Mouse (Mus musculus) testis, postnatal 10 days (tissue): ENCODE measurements around the gene Tbl1x.
"Not testable (repeated sequence)": the region's sequence is repeated elsewhere in the genome, so short reads cannot be mapped to it uniquely, and the experiment has no call there.

Experiments
- DNase-seq: peaks from one replicate; pipeline ENCODE4 v3.0.0; 2021; ENCODE audit warnings: low spot score

The Tbl1x gene

GRCm38 (mm10) chrX:77510371-77511300 is at the start of gene Tbl1x:
Gene Tbl1x, plus strand, starts transcription at chrX:77511013.
- DNase-seq = peak; percentile 86

DNA sequence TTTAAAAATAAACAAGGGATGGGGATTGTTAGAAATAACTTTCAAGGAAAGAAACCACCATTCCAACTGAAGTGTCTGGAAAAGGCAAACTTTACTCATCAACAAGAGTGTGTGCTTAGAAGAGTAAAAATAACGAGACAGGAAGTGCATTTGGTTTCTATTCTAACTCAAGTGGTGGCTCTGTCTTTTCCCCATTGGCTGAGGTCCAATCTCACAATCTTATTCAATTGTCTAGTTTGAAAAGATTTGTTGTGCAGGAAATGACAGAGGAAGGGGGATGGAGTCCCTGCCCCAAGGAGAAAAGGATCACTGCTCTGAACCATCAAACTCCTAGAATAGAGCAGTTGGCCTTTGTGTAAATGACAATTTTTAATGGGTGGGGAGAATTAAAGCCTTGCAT is 41.6 kb upstream of the Tbl1x start:
- no peak for DNase-seq

DNA sequence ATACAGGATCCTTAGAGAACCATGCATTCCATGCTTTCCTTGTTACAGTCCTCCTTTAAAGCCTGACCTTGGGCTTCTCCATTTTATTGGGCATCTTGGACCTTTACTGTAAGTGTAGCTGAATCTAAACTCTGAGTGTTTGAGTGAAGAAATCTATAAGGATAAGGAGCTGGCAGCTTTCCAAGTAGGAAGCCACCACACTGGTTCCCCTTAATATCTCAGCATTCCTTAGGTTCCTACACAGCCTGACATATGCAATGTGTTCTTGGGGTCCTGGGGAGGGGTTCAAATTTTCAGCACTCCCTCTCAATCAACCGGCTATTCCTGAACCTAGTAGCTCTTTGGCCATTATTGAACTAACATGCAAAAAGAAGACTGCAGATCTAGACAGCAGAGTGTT is 38.0 kb upstream of the Tbl1x start:
- DNase-seq = no peak

DNA sequence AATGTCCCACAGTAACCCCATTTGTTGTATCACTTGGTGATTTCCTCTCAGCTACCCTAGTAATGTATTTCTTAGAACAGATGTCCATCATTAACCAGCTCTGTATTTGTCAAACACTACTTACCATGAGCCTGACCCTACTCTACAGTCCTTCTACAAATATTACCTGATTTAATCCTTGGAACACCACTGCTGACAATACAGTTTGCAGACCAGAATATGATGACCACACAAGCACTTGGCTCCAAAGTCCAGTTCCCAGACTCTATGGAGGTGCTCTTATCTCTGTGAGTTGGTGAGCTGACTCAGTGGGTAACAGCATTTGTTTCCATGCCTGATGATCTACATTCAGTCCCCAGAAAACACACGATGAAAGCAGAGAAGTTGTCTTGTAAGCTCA is 37.3 kb upstream of the Tbl1x start:
- no peak for DNase-seq

DNA sequence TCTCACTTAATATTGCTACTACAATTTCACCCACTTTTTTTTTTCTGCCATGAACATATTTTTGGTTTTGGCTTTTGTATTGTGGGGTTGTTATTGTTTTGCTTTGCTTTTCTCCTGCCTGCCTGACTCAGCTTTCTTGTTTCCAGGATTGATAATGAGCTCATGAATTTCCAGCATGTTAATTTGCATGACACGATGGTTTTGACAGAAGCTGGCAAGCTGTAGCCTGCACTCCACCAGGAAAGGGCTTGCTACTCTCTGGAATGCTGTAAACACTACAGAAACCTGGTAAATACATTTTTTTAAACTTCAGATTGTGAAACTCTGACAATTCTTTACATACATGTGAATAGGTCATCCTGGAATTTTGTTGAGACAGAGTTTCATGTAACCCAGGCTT is 36.3 kb upstream of the Tbl1x start:
- DNase-seq = no peak

GRCm38 (mm10) chrX:77477526-77477925 is 33.3 kb upstream of the Tbl1x start:
- no peak for DNase-seq

GRCm38 (mm10) chrX:77487922-77488799 is 22.7 kb upstream of the Tbl1x start:
- DNase-seq = no peak

- DNase-seq = no peak
Observed at GRCm38 (mm10) chrX:77490127-77490526, 20.7 kb upstream of the Tbl1x start.

- peak; percentile 79 for DNase-seq
Observed at GRCm38 (mm10) chrX:77509149-77509548, 1.7 kb upstream of the Tbl1x start.

- DNase-seq = no peak
Observed at GRCm38 (mm10) chrX:77509776-77510175, 1.0 kb upstream of the Tbl1x start.

DNA sequence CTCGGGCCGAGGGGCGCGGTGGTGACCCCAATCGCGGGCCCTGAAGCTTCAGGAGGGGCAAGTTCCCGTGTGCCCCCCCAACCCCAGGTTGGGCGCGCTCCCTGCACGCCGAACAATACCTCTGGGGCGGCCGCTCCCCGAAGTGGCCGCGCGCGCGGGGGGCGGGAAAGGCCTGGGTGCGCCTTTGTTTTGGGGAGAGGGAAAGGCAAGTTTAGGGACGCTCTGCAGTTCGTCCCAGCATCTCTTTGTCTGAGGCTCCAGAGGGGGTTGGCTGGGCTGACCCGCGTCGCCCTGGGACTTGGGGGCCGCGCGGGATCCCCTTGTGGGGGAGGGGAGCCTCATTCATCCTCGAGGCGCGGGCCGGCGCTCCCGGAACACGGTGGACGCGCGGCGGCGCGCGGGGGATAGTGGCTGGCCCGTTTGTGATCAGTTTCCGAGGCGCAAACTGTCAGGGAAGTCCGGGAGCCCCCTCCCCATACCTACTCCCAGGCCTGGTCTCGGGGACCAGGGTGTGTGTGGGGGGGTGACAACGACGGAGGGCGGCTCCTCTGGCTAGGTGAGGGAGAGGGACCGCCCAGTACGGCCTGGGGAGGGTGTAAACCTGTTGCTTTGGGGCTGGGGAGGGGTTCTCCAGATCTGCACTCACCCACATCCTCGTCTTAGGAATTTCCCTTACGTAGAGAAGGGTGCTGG is 634 bp downstream of the Tbl1x start:
- peak; percentile 62 for DNase-seq

GRCm38 (mm10) chrX:77511994-77512485 is 1.2 kb downstream of the Tbl1x start:
- no peak for DNase-seq

- DNase-seq = no peak
Observed at GRCm38 (mm10) chrX:77517274-77518085, 6.7 kb downstream of the Tbl1x start.

- DNase-seq = no peak
Observed at GRCm38 (mm10) chrX:77518929-77519328, 8.1 kb downstream of the Tbl1x start.

- DNase-seq = no peak
Observed at GRCm38 (mm10) chrX:77522842-77523375, 12.1 kb downstream of the Tbl1x start.

- no peak for DNase-seq
Observed at GRCm38 (mm10) chrX:77525179-77525578, 14.4 kb downstream of the Tbl1x start.

- no peak for DNase-seq
Observed at GRCm38 (mm10) chrX:77528401-77528800, 17.6 kb downstream of the Tbl1x start.

- no peak for DNase-seq
Observed at GRCm38 (mm10) chrX:77530997-77531396, 20.2 kb downstream of the Tbl1x start.

DNA sequence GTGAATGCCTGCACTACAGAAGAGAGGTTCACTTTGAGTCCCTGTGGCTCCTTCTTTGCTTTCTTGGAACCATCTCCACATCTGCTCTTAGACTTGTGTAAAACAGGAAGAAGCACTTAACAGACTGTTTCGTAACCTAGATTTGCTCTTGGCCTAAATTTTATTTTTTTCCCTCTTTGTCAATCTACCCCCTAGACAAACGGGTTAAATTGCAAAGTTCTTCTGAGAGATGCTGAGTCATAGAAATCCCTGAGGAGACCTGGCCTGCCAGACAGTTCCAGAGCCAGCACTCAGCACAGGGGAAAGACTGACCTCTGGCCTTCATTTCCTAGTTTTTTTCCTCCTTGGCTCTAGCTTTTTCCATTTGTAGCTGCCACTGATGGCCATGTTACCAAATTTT is 23.1 kb downstream of the Tbl1x start:
- DNase-seq = no peak

- DNase-seq = not testable (repeated sequence)
Observed at GRCm38 (mm10) chrX:77539770-77540169, 29.0 kb downstream of the Tbl1x start.

- no peak for DNase-seq
Observed at GRCm38 (mm10) chrX:77544003-77544402, 33.2 kb downstream of the Tbl1x start.
